Mouse (Mus musculus): ENCODE measurements around the gene Zfp229. TPM values are rescaled to one million over a fixed set of nuclear protein-coding genes. Genes with fewer than 3 reads are reported as not detected.
"Not testable (repeated sequence)": the region's sequence is repeated elsewhere in the genome, so short reads cannot be mapped to it uniquely, and the experiment has no call there.

Zfp229 gene
- polyA plus RNA-seq, 1 experiment from 2014 or later: 6.8 TPM

- Histone ChIP-seq H3K27me3 (ENCODE audit: insufficient read depth, poor library complexity, severe bottlenecking) (no peaks in the 10 kb centered on the region), H3K36me3 (no peaks in the 10 kb centered on the region), H3K9me3 (0 out of 2 replicates have a peak, but pooled peaks cover 6% of the 10 kb centered on the region), H3K27ac (no peak overlapping the region), H3K4me3 (no peak overlapping the region), H3K4me1 (replicated peaks) (no peaks in the 10 kb centered on the region)
- 84% methylated on average over 2 of the region's 2 CpGs for WGBS
- DNase-seq (ENCODE audit: low spot score): no peak
Observed at GRCm38 (mm10) chr17:21770336-21770735, 39.7 kb downstream of the Zfp229 start.

GRCm38 (mm10) chr17:21792256-21792655 lies 61.7 kb downstream of the Zfp229 start:
- Histone ChIP-seq H3K4me3 (no peak overlapping the region), H3K4me1 (replicated peaks) (no peaks in the 10 kb centered on the region), H3K27ac (no peak overlapping the region), H3K27me3 (ENCODE audit: insufficient read depth, poor library complexity, severe bottlenecking) (no peaks in the 10 kb centered on the region), H3K9me3 (peaks cover 18% of the 10 kb centered on the region; the same call in 1 of the 2 replicates), H3K36me3 (no peaks in the 10 kb centered on the region)
- 90% methylated on average over 4 of the region's 4 CpGs for WGBS
- no peak for DNase-seq (ENCODE audit: low spot score)

GRCm38 (mm10) chr17:21801373-21801772 lies 70.8 kb downstream of the Zfp229 start:
- DNase-seq (ENCODE audit: low spot score); H3K27me3 ChIP-seq (ENCODE audit: insufficient read depth, poor library complexity, severe bottlenecking); H3K4me3 ChIP-seq; H3K36me3 ChIP-seq; H3K4me1 ChIP-seq (replicated peaks); H3K27ac ChIP-seq: not testable (repeated sequence)
- peaks cover 12% of the 10 kb centered on the region for H3K9me3 ChIP-seq
- 51% methylated on average over 19 of the region's 19 CpGs for WGBS

Other genes starting within 250 kb of the Zfp229 start
- 6.3 and 9.6 TPM in 2 replicates for gene Zfp53, start 241.8 kb upstream of the Zfp229 start, polyA plus RNA-seq (2016; fragmentation: Nextera tagmentation; extraction: Ambion mirVana)
- gene Zfp52, start 195.3 kb upstream of the Zfp229 start, polyA plus RNA-seq (2016; fragmentation: Nextera tagmentation; extraction: Ambion mirVana): 1.5 and 2.0 TPM in 2 replicates
- gene Zfp948, start 163.8 kb upstream of the Zfp229 start, polyA plus RNA-seq (2016; fragmentation: Nextera tagmentation; extraction: Ambion mirVana): 12.1 and 13.9 TPM in 2 replicates
- gene Zfp983, start 80.2 kb upstream of the Zfp229 start, polyA plus RNA-seq (2016; fragmentation: Nextera tagmentation; extraction: Ambion mirVana): 5.4 and 5.7 TPM in 2 replicates
- 10.5 and 11.6 TPM in 2 replicates for gene Gm10226, start 38.9 kb upstream of the Zfp229 start, polyA plus RNA-seq (2016; fragmentation: Nextera tagmentation; extraction: Ambion mirVana)
- gene Zfp760, start 23.1 kb upstream of the Zfp229 start, polyA plus RNA-seq (2016; fragmentation: Nextera tagmentation; extraction: Ambion mirVana): 13.5 and 18.9 TPM in 2 replicates
- 3.4 and 5.8 TPM in 2 replicates for gene Zfp820, start 115.0 kb downstream of the Zfp229 start, polyA plus RNA-seq (2016; fragmentation: Nextera tagmentation; extraction: Ambion mirVana)
- gene Zfp995, start 179.1 kb downstream of the Zfp229 start, polyA plus RNA-seq (2016; fragmentation: Nextera tagmentation; extraction: Ambion mirVana): 6.5 and 7.8 TPM in 2 replicates
- 15.4 and 22.7 TPM in 2 replicates for gene Zfp942, start 231.7 kb downstream of the Zfp229 start, polyA plus RNA-seq (2016; fragmentation: Nextera tagmentation; extraction: Ambion mirVana)
- gene Zfp943, start 231.8 kb downstream of the Zfp229 start, polyA plus RNA-seq (2016; fragmentation: Nextera tagmentation; extraction: Ambion mirVana): 13.8 and 15.1 TPM in 2 replicates

Data from hindbrain, embryonic 10.5 days (tissue).